Mouse (Mus musculus): Measurements from ENCODE around the gene Yy1.

DNA sequence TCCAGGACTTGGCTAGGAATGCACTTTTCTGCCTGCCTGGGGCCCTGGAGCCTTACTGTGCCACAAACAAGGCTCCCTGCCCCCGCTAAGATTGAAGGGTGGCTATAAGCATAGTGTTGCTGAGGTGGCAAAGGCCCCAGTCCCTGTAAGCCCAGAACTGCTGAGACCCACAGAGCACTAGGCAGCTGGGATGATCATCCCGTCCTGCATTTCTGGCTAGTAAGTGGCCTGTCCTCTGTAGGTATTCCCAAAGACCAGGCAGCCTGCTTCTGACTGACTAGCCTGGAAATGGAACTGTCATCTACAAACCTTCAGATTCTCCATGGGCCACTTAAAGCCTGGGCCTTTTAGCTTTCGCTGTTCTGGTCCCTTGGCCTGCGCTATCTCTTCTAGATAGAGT lies 27.7 kb downstream of the Yy1 start:
- TF ChIP-seq GATA1 (IDR thresholded peaks at IDR 0.05; ENCODE audit: low read depth, low read length) (no peak), CTCF (IDR thresholded peaks at IDR 0.05 in 2 of 3, conservative IDR thresholded peaks at IDR 0.05 in 1 of 3; ENCODE audit: control insufficient read depth in 1 of 3, insufficient read depth in 1 of 3, low read depth in 2 of 3, low read length in 3 of 3, poor library complexity in 1 of 3, severe bottlenecking in 1 of 3) (no peak), ZKSCAN1 (IDR thresholded peaks at IDR 0.05; ENCODE audit: low read depth, low read length) (no peak), EP300 (IDR thresholded peaks at IDR 0.05; ENCODE audit: low read depth in 1 of 2, low read length in 2 of 2) (no peak), ZNF384 (IDR thresholded peaks at IDR 0.05; ENCODE audit: low read depth, low read length) (no peak), POLR2A (IDR thresholded peaks at IDR 0.05; ENCODE audit: control insufficient read depth in 1 of 2, insufficient read depth in 1 of 2, low read depth in 1 of 2, low read length in 2 of 2, poor library complexity in 1 of 2) (no peak; a peak in 1 of 4 replicates), SIN3A (IDR thresholded peaks at IDR 0.05; ENCODE audit: low read length) (no peak), E2F4 (IDR thresholded peaks at IDR 0.05; ENCODE audit: borderline replicate concordance, low read depth, low read length) (no peak), CHD1 (IDR thresholded peaks at IDR 0.05; ENCODE audit: low read depth, low read length) (no peak), RAD21 (IDR thresholded peaks at IDR 0.05; ENCODE audit: low read depth, low read length) (no peak), NELFE (IDR thresholded peaks at IDR 0.05; ENCODE audit: low read depth, low read length) (no peak), KAT2A (conservative IDR thresholded peaks at IDR 0.05; ENCODE audit: low read depth, low read length) (no peak)
